Mouse (Mus musculus): ENCODE measurements at regions not wholly inside any gene's neighbourhood (a gene's known extent, or its start where the extent isn't known, plus 50 kb on each side); places are given as distances from the start of the nearest gene placed in this dataset.

DNA sequence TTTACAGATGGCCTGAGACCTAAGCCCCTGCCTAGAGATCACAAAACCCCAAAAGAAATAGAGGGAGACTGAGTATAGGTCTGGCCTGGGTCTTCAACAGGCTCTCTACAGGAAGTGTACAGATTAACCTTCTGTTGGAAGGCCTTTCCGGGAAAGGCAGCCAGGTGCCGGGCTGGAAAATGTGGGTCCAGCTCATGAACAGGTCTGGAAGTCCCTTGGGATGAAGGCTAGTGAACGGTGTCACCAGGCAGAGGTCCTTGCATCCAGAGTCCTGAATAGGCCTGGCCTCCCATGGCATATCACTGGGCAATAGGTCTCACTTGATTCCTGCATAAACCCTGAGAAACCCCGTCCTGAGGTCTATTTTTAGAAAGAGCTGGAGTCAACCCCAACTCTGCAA is 140.1 kb downstream of the Chst1 start:
- TF ChIP-seq POLR2A (IDR thresholded peaks at IDR 0.05; ENCODE audit: borderline replicate concordance, extremely low read depth, low read depth, low read length) (no peak), CTCF (IDR thresholded peaks at IDR 0.05; ENCODE audit: insufficient read depth, low read length) (no peak)

Measured in lung, adult 2 months (tissue).